Mouse (Mus musculus): ENCODE results near the gene C1s2.
"Not testable (repeated sequence)": the region's sequence is repeated elsewhere in the genome, so short reads cannot be mapped to it uniquely, and the experiment has no call there.

Gene C1s2

GRCm38 (mm10) chr6:124635985-124636384, at the start of gene C1s2:
C1s2 (minus strand) TSS chr6:124636085.
- not testable (repeated sequence) for DNase-seq (ENCODE audit: low spot score in 2 of 2)

- peak; percentile 43 to 53 for DNase-seq (ENCODE audit: low spot score in 2 of 2)
Observed at GRCm38 (mm10) chr6:124683591-124684417, 47.9 kb upstream of the C1s2 start.

GRCm38 (mm10) chr6:124682291-124682690, 46.4 kb upstream of the C1s2 start:
- DNase-seq (ENCODE audit: low spot score in 2 of 2): not testable (repeated sequence)

GRCm38 (mm10) chr6:124679486-124679885, 43.6 kb upstream of the C1s2 start:
- DNase-seq (ENCODE audit: low spot score in 2 of 2): no peak

GRCm38 (mm10) chr6:124678769-124679168, 42.9 kb upstream of the C1s2 start:
- DNase-seq (ENCODE audit: low spot score in 2 of 2): no peak

- no peak for DNase-seq (ENCODE audit: low spot score in 2 of 2)
Observed at GRCm38 (mm10) chr6:124676171-124676570, 40.3 kb upstream of the C1s2 start.

GRCm38 (mm10) chr6:124674591-124674990, 38.7 kb upstream of the C1s2 start:
- no peak for DNase-seq (ENCODE audit: low spot score in 2 of 2)

- DNase-seq (ENCODE audit: low spot score in 2 of 2): peak; percentile 47 to 73
Observed at GRCm38 (mm10) chr6:124673619-124674018, 37.7 kb upstream of the C1s2 start.

- no peak for DNase-seq (ENCODE audit: low spot score in 2 of 2)
Observed at GRCm38 (mm10) chr6:124672100-124672499, 36.2 kb upstream of the C1s2 start.

- DNase-seq (ENCODE audit: low spot score in 2 of 2): no peak
Observed at GRCm38 (mm10) chr6:124670281-124670900, 34.5 kb upstream of the C1s2 start.

GRCm38 (mm10) chr6:124669234-124669859, 33.5 kb upstream of the C1s2 start:
- no peak for DNase-seq (ENCODE audit: low spot score in 2 of 2)

- DNase-seq (ENCODE audit: low spot score in 2 of 2): no peak
Observed at GRCm38 (mm10) chr6:124665011-124665410, 29.1 kb upstream of the C1s2 start.

GRCm38 (mm10) chr6:124664256-124664655, 28.4 kb upstream of the C1s2 start:
- no peak for DNase-seq (ENCODE audit: low spot score in 2 of 2)

- DNase-seq (ENCODE audit: low spot score in 2 of 2): no peak
Observed at GRCm38 (mm10) chr6:124663424-124663795, 27.5 kb upstream of the C1s2 start.

- peak; percentile 96 to 97 for DNase-seq (ENCODE audit: low spot score in 2 of 2)
Observed at GRCm38 (mm10) chr6:124662477-124663423, 26.9 kb upstream of the C1s2 start, which contains the start of gene Lpcat3. Lpcat3 (plus strand) TSS chr6:124663027.

GRCm38 (mm10) chr6:124661995-124662394, 26.1 kb upstream of the C1s2 start:
- DNase-seq (ENCODE audit: low spot score in 2 of 2): no peak

- DNase-seq (ENCODE audit: low spot score in 2 of 2): no peak
Observed at GRCm38 (mm10) chr6:124661156-124661806, 25.4 kb upstream of the C1s2 start.

GRCm38 (mm10) chr6:124658067-124658466, 22.2 kb upstream of the C1s2 start:
- DNase-seq (ENCODE audit: low spot score in 2 of 2): no peak

- no peak for DNase-seq (ENCODE audit: low spot score in 2 of 2)
Observed at GRCm38 (mm10) chr6:124655893-124656292, 20.0 kb upstream of the C1s2 start.

GRCm38 (mm10) chr6:124646394-124646793, 10.5 kb upstream of the C1s2 start:
- DNase-seq (ENCODE audit: low spot score in 2 of 2): no peak

GRCm38 (mm10) chr6:124640997-124641396, 5.1 kb upstream of the C1s2 start:
- DNase-seq (ENCODE audit: low spot score in 2 of 2): peak; percentile 33 to 53

Data from frontal cortex, postnatal 36 days (tissue).